Mouse (Mus musculus): ENCODE measurements around the gene Gja3. TPM values are rescaled to one million over a fixed set of nuclear protein-coding genes. Genes with fewer than 3 reads are reported as not detected.
"Not testable (repeated sequence)": the region's sequence is repeated elsewhere in the genome, so short reads cannot be mapped to it uniquely, and the experiment has no call there.

The Gja3 gene
- total RNA-seq, 2 experiments from 2014 or later: 0.78 to 0.79 TPM

DNA sequence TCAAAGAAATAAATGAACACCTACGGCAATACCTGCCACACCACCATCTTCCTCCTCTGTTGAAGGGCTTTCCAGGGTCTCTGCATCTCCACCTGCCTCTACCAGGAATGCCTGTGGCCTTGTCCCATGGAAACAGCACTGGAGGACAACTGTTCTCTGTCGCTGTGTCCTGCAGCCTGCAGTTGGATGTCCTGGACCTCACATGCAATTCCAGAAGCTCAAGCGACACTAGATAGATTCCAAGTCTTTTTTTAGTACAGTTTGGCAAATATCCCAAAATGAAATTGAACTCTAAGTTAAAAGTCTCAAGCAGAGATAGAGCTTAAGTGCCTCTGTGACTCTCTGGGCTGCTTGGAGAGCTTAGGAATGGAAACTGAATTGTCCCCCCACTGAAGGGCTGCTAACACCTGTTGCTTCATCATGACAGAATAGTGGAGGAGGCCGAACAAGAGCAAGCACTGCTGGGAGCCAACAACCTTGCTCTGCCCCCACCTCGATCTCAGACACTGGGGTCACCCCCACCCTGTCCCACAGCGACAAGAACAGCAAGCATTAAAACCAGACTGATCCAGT is 22.9 kb downstream of the Gja3 start:
- no peak for DNase-seq (ENCODE audit: low spot score in 2 of 2)

DNA sequence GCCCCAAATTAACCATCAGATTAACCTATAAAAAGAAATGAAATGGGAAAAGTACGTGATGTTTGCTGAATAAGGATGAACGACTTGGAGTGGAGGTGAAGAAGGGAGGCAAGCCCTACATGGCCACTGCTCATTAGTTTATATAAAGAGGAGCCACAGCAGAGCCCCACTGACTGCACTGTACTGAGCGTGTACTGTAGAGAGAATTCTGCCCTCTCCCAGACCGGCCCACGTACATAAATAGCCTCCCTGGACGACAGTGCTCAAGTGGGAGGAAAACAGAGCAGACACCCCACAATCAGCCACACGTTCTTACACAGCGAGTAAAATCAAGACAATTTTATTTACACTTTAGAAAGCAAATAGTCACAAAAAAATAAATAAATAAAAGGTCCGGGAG is 23.8 kb downstream of the Gja3 start:
- DNase-seq (ENCODE audit: low spot score in 2 of 2): no peak

DNA sequence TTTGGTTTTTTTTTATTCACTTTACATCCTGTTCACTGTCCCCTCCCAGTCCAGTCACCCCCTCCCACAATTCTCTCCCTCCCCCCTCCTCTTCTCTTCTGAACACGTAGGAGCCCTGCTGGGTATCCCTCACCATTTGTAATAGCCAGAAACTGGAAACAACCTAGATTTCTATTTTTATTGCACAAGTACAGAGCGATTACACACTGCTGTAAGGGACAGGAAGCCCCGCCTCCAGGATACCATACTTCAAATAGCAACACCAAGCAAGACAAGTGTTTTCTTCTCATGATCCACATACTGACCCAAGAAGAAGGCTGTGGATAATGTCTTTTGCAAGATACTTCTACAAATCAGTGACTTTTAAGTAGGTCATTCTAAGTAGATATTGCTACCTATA is 25.1 kb downstream of the Gja3 start:
- DNase-seq (ENCODE audit: low spot score in 2 of 2): no peak

DNA sequence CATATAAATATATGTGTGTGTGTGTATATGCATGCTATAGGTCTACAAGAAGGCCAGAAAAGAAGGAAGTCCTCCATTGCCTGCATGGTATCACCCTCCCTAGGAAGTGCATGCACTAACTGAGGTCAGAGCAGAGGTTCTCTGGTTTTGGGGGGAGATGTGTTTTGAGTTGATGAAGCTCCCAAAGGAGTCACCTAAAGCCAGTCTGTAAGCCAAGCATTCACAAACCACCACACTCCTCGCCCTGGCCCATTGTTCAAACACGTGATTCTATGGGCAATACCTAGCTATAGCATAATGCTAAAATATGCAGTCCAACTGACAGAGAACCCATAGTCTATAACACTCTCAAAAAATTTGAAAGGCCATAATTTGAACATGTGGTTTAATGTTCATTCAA is 39.5 kb downstream of the Gja3 start:
- DNase-seq (ENCODE audit: low spot score in 2 of 2): no peak

DNA sequence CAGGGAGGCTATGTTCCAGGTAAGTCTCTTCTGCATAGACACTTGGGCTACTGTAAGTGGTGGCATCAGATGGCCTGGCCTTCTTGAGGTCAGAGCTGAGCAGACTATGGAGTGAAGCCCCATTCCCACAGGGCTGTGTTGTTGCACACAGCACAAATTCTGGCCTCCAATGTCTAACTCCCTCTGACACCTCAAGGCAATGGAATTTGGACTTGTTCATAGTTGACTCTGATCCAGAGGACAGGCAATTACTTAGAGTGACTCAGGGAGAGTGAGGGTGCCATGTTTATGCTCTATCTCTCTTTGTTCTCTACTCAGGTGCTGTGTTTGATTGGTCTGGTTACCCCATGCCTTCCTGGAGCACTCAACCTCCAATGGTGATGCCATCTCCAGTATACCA is 41.1 kb downstream of the Gja3 start:
- not testable (repeated sequence) for DNase-seq (ENCODE audit: low spot score in 2 of 2)

DNA sequence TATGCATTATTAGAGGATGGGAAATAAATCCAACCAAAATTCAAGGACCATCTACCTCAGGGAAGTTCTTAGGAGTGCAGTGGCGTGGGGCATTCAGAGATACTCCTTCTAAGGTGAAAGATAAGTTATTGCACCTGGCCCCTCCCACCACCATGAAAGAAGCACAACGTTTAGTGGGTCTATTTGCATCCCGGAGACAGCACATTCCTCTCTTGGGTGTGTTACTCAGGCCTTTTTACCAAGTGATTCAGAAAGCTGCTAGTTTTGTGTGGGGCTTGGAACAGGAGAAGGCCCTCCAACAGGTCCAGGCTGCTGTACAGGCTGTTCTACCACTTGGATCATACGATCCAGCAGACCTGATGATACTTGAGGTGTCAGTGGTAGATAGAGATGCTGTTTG is 69.3 kb downstream of the Gja3 start:
- no peak for DNase-seq (ENCODE audit: low spot score in 2 of 2)

Other genes with a start within 250 kb of the Gja3 start
- gene Zmym5, start 246.4 kb downstream of the Gja3 start, total RNA-seq (2021): 10 to 100 TPM; 28.8 to 30.1 TPM
- 10 to 100 TPM; 88.0 to 91.7 TPM for gene Zmym2, start 171.4 kb downstream of the Gja3 start, total RNA-seq (2021)
- gene Gjb2, start 46.6 kb upstream of the Gja3 start, total RNA-seq (2021): 1 to 10 TPM; 9.2 to 9.5 TPM
- under 1 TPM; 0.33 to 0.71 TPM for gene Gm4491, start 57.8 kb upstream of the Gja3 start, total RNA-seq (2021)
- 100 to 1,000 TPM in 1 of 2 experiments, 10 to 100 TPM in 1; 95.4 to 124 TPM for gene Gjb6, start 75.5 kb upstream of the Gja3 start, total RNA-seq (2021)

Measured in layer of hippocampus, postnatal 14 days (tissue).